Mouse (Mus musculus) retina, postnatal 1 day (tissue): ENCODE data around the gene Il17c.

Source experiments
- DNase-seq: peaks from one replicate; pipeline ENCODE4 v3.0.0-alpha.2; 2012

Il17c gene

GRCm38 (mm10) chr8:122421376-122422070, at the start of gene Il17c:
Gene Il17c, plus strand, starts transcription at chr8:122422020.
- no peak for DNase-seq

GRCm38 (mm10) chr8:122375320-122375719, 46.5 kb upstream of the Il17c start:
- DNase-seq = no peak

GRCm38 (mm10) chr8:122375751-122376364, 46.0 kb upstream of the Il17c start:
- no peak for DNase-seq

GRCm38 (mm10) chr8:122376365-122377231, 45.2 kb upstream of the Il17c start, which contains the start of gene Zc3h18:
Gene Zc3h18, plus strand, starts transcription at chr8:122376609.
- DNase-seq = peak; percentile 99

- DNase-seq = no peak
Observed at GRCm38 (mm10) chr8:122383039-122383438, 38.8 kb upstream of the Il17c start.

GRCm38 (mm10) chr8:122389357-122389756, 32.5 kb upstream of the Il17c start:
- DNase-seq = no peak

GRCm38 (mm10) chr8:122390758-122391157, 31.1 kb upstream of the Il17c start:
- DNase-seq = no peak

- DNase-seq = no peak
Observed at GRCm38 (mm10) chr8:122393717-122394116, 28.1 kb upstream of the Il17c start.

GRCm38 (mm10) chr8:122395291-122395690, 26.5 kb upstream of the Il17c start:
- DNase-seq = peak; percentile 2

GRCm38 (mm10) chr8:122398186-122398585, 23.6 kb upstream of the Il17c start:
- no peak for DNase-seq

GRCm38 (mm10) chr8:122405146-122405805, 16.5 kb upstream of the Il17c start:
- no peak for DNase-seq

- no peak for DNase-seq
Observed at GRCm38 (mm10) chr8:122407678-122408077, 14.1 kb upstream of the Il17c start.

GRCm38 (mm10) chr8:122414311-122414710, 7.5 kb upstream of the Il17c start:
- DNase-seq = no peak

GRCm38 (mm10) chr8:122415554-122415953, 6.3 kb upstream of the Il17c start:
- no peak for DNase-seq

- DNase-seq = no peak
Observed at GRCm38 (mm10) chr8:122419881-122420555, 1.8 kb upstream of the Il17c start.

- no peak for DNase-seq
Observed at GRCm38 (mm10) chr8:122423217-122423616, 1.4 kb downstream of the Il17c start.

- no peak for DNase-seq
Observed at GRCm38 (mm10) chr8:122423659-122424058, 1.8 kb downstream of the Il17c start.

GRCm38 (mm10) chr8:122426145-122426544, 4.3 kb downstream of the Il17c start:
- no peak for DNase-seq

GRCm38 (mm10) chr8:122427607-122428006, 5.8 kb downstream of the Il17c start:
- no peak for DNase-seq

GRCm38 (mm10) chr8:122428163-122428562, 6.3 kb downstream of the Il17c start:
- no peak for DNase-seq

GRCm38 (mm10) chr8:122430058-122430636, 8.3 kb downstream of the Il17c start:
- no peak for DNase-seq

- DNase-seq = no peak
Observed at GRCm38 (mm10) chr8:122430646-122431045, 8.8 kb downstream of the Il17c start.
